Mouse (Mus musculus) kidney, postnatal 0 days (tissue): ENCODE data around the gene Kcnj3. TPM values are rescaled to one million over a fixed set of nuclear protein-coding genes. Genes with fewer than 3 reads are reported as not detected.
A peak's percentile ranks its signal among the peaks of the same experiment; 100 is the strongest.

Experiments
- ATAC-seq: fragments of 200-750 bp; cut with Nextera tagmentation; replicated peaks from 2 replicates; pipeline ENCODE4 v1.8.0; 2017; ENCODE audit warnings: low read depth, moderate number of reproducible peaks, moderate TSS enrichment, moderate library complexity; ENCODE audit not compliant: low FRiP score
- DNase-seq: peaks from one replicate; pipeline ENCODE4 v3.0.0-alpha.2; 2016; ENCODE audit warnings: low spot score
- H3K27ac ChIP-seq: fragments of 300-500 bp; sonication (generic); 2 replicates; pipeline ENCODE4 v1.5.1; 2014; ENCODE audit warnings: mild to moderate bottlenecking
- H3K27me3 ChIP-seq: fragments of 300-500 bp; sonication (generic); 2 replicates; pipeline ENCODE4 v1.6.1; 2014; ENCODE audit warnings: low read length, mixed read lengths; ENCODE audit not compliant: insufficient read depth
- H3K36me3 ChIP-seq: fragments of 300-500 bp; sonication (generic); 2 replicates; pipeline ENCODE4 v1.6.1; 2014; ENCODE audit warnings: low read length, mixed read lengths; ENCODE audit not compliant: insufficient read depth
- H3K4me1 ChIP-seq: fragments of 300-500 bp; sonication (generic); replicated peaks from 2 replicates; pipeline ENCODE4 v1.6.1; 2014; ENCODE audit warnings: antibody characterized with exemption, low read length, mixed read lengths; ENCODE audit not compliant: insufficient read depth
- H3K4me2 ChIP-seq: fragments of 300-500 bp; sonication (generic); 2 replicates; pipeline ENCODE4 v1.6.1; 2014; ENCODE audit warnings: mild to moderate bottlenecking, low read length, moderate library complexity, mixed read lengths
- H3K4me3 ChIP-seq: fragments of 300-500 bp; sonication (generic); replicated peaks from 2 replicates; pipeline ENCODE4 v1.5.1; 2014; ENCODE audit warnings: low read depth, low read length
- H3K9ac ChIP-seq: fragments of 300-500 bp; sonication (generic); 2 replicates; pipeline ENCODE4 v1.6.1; 2014; ENCODE audit warnings: low read depth, low read length
- H3K9me3 ChIP-seq: fragments of 300-500 bp; sonication (generic); replicated peaks from 2 replicates; pipeline ENCODE4 v1.6.1; 2016; ENCODE audit warnings: low read length, inconsistent platforms, mixed read lengths
- CTCF ChIP-seq: IDR thresholded peaks from 2 replicates; pipeline ENCODE4 v1.5.1; 2016; ENCODE audit warnings: antibody characterized with exemption, low read depth, mild to moderate bottlenecking, moderate library complexity
- WGBS: fragments of 180-500 bp; shearing (Covaris S2); extraction: QIAGEN DNeasy Blood & Tissue Kit; methylation state at CpG from one replicate; pipeline ENCODE4 v1.1.7; 2014; 5-methylcytosine and 5-hydroxymethylcytosine counted together
- polyA plus RNA-seq: library from polyadenylated mRNA; unstranded; fragments of >200 nt; fragmentation: Nextera tagmentation; extraction: Ambion mirVana; gene quantifications from 2 replicates; pipeline ENCODE4 v1.2.1, GENCODE M21; 2015

Gene Kcnj3
- polyA plus RNA-seq, 1 experiment from 2014 or later = 0.03 TPM

DNA sequence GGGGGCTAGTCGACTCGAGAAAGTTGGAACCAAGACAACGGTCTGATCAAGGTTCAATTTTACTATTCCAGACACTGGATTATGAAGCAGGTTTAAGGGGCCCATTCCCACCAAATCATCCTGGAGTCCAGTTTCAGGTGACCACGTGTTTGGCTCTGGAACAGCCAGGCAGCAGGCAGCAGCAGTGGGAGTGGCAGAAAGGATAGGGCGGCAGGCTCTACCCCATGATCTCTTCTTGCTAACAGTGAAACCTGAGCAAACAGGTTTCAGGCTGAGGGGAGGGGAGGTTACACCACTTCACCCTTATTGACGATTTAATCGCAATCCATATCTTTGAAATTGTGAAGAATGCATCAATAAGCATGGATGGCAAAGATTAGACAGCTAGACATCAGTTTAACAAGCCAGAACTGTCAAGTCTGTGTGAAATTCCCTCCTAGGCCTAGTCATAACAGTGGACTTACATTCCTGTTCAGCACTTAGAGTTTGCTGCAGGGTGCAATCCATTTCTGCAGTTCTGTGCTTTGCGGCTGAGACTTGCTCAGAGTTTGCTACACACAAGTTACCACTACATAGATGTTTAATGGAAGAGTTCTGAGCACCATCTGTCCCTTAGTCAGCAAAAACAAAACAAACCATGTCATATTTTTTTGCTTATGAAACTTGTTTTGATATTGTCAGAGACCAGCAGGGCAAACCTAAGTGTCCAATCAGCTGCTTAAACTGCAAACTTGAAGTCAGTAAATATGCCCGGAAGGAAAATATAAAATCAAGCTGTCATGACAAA lies 67.8 kb downstream of the Kcnj3 start:
- WGBS = 51% methylated on average over 9 of the region's 9 CpGs
- peak; percentile 0 for DNase-seq
- TF ChIP-seq CTCF = no peak

GRCm38 (mm10) chr2:55505712-55506111 lies 69.9 kb downstream of the Kcnj3 start:
- H3K4me2 ChIP-seq = no peak overlapping the region
- H3K4me3 ChIP-seq = no peak overlapping the region
- TF ChIP-seq CTCF = no peak
- no peaks in the 10 kb centered on the region for H3K36me3 ChIP-seq
- H3K4me1 ChIP-seq = no peaks in the 10 kb centered on the region
- DNase-seq (no peak), ATAC-seq (no peak)
- no peaks in the 10 kb centered on the region for H3K9me3 ChIP-seq
- WGBS = 87% methylated on average over 1 of the region's 1 CpGs
- H3K27me3 ChIP-seq = no peaks in the 10 kb centered on the region
- no peak overlapping the region for H3K27ac ChIP-seq
- H3K9ac ChIP-seq = no peak overlapping the region

More for the DNA sequence above, 67.8 kb downstream of the Kcnj3 start:
- H3K27me3 ChIP-seq = no peaks in the 10 kb centered on the region
- no peaks in the 10 kb centered on the region for H3K36me3 ChIP-seq
- no peaks in the 10 kb centered on the region for H3K4me1 ChIP-seq
- ATAC-seq = no peak
- no peaks in the 10 kb centered on the region for H3K9me3 ChIP-seq
- no peak overlapping the region for H3K4me2 ChIP-seq
- H3K27ac ChIP-seq = no peak overlapping the region
- H3K4me3 ChIP-seq = no peak overlapping the region
- H3K9ac ChIP-seq = no peak overlapping the region

DNA sequence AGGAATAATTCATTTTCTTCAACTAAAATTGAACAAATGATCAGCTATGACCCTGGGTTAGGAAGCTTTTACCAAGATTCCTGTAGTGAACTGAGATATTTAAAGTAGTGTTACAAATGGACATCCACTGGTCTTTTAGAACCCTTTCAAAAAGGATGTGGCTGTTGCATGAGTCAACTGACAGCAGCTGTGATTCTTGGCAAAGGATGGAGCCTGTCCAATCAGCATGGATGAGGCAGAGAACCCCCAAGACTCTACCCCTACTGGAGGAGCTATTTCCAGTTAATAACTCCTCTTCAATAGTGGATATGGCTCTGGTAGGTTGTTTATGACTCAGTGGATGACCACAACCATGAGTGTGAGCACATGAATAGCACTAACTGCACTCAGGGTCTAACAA lies 81.5 kb downstream of the Kcnj3 start:
- Histone ChIP-seq H3K9ac (no peak overlapping the region), H3K36me3 (no peaks in the 10 kb centered on the region), H3K4me2 (no peak overlapping the region), H3K4me3 (no peak overlapping the region), H3K27me3 (no peaks in the 10 kb centered on the region), H3K9me3 (no peaks in the 10 kb centered on the region), H3K27ac (no peak overlapping the region), H3K4me1 (no peaks in the 10 kb centered on the region)
- no peak for TF ChIP-seq CTCF
- ATAC-seq = no peak
- no peak for DNase-seq

DNA sequence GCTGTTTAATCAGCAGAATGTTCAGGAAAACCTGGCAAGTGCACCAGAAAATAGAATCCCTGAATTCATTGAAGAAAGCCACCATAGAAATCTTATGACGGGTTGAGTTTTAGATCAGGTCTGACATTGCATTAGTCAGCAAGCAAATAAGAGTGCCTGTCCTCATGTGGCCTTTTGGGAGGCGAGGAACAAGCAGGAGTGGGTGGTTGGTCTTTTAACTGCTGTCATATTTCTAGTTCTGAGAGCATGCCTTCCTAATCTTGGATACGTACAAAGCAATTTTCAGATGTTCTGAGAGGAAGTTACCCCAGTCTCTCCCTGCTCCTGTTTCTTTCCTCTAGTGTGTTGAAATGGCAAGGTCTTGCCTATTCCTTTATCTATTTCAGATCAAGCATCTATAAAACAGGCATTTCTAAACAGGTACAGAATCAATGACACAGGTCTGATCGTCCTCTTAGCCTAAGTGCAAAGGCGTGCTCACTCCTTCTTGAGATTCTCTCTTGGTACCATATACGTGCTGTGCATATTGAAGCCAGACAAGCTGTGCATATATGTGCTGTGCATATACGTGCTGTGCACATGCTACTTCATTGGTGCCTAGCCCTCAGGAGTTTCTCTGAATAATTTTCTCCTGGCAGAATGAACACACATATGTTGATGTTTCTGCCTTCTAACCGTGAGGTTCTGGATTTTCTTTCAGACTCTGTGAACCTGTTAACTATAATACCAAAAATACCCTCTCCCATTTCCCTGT lies 97.1 kb downstream of the Kcnj3 start:
- no peak for DNase-seq
- no peak for TF ChIP-seq CTCF
- Histone ChIP-seq H3K9me3 (no peaks in the 10 kb centered on the region), H3K4me2 (no peak overlapping the region), H3K27ac (no peak overlapping the region), H3K4me3 (no peak overlapping the region), H3K4me1 (no peaks in the 10 kb centered on the region), H3K27me3 (no peaks in the 10 kb centered on the region), H3K36me3 (no peaks in the 10 kb centered on the region), H3K9ac (no peak overlapping the region)
- 85% methylated on average over 8 of the region's 8 CpGs for WGBS
- ATAC-seq = no peak

- Histone ChIP-seq H3K27me3 (no peaks in the 10 kb centered on the region), H3K27ac (no peak overlapping the region), H3K36me3 (no peaks in the 10 kb centered on the region), H3K9me3 (no peaks in the 10 kb centered on the region), H3K9ac (no peak overlapping the region), H3K4me2 (no peak overlapping the region), H3K4me3 (no peak overlapping the region), H3K4me1 (no peaks in the 10 kb centered on the region)
- TF ChIP-seq CTCF = no peak
- no peak for DNase-seq
- no peak for ATAC-seq
- 76% methylated on average over 2 of the region's 2 CpGs for WGBS
These were observed 99.2 kb downstream of the Kcnj3 start for GRCm38 (mm10) chr2:55534946-55535345.

GRCm38 (mm10) chr2:55535482-55535881 lies 99.7 kb downstream of the Kcnj3 start:
- no peaks in the 10 kb centered on the region for H3K27me3 ChIP-seq
- H3K4me1 ChIP-seq = no peaks in the 10 kb centered on the region
- H3K9ac ChIP-seq = no peak overlapping the region
- no peak overlapping the region for H3K4me2 ChIP-seq
- no peaks in the 10 kb centered on the region for H3K36me3 ChIP-seq
- DNase-seq = no peak
- ATAC-seq = no peak
- TF ChIP-seq CTCF = no peak
- H3K27ac ChIP-seq = no peak overlapping the region
- no peak overlapping the region for H3K4me3 ChIP-seq
- WGBS = 65% methylated on average over 1 of the region's 1 CpGs
- no peaks in the 10 kb centered on the region for H3K9me3 ChIP-seq
